Mouse (Mus musculus): Measurements from ENCODE around the gene Akap3.

The Akap3 gene

DNA sequence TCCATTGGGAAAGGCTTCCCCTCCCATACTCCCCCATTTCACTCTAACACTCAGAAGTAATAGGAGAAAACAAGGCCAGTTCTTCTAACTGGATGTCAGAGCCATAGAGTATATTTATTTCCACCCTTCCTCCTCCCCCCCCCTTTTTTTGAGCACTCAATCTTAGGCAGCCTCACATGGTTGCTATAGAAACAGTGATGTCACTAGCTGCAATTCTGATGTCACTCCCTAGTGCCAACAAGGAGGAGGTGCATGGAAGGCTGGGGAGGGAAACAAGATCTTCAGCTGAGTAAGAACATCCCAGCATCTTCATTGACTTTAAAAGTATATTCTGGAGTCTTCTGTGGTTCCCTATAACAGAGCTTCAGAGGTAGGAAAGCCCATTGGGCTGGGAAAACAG, at the start of gene Akap3:
Gene Akap3, plus strand, starts transcription at position 218 of the 400 bp plus-strand sequence.
- no peak for DNase-seq

DNA sequence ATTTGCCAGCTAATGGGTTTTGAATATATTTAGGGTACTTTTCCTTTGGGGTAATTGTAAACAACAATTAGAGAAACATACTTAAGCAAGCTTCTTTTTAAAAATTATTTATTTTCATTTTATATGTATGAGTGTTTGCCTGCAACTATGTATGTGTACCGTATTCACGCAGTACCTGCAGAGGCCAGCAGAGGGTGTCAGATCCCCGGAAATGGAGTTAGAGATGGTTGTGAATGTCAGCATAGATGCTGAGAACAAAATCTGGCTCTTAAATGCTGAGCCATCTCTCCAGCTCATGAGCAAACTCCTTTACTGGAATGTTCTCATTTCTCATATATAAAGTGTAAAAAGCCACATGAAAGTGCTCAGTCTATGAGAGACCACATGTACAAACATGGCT, 46.1 kb upstream of the Akap3 start:
- peak; percentile 6 for DNase-seq

- DNase-seq, result no peak
These were observed 44.8 kb upstream of the Akap3 start for GRCm38 (mm10) chr6:126808134-126808533.

DNA sequence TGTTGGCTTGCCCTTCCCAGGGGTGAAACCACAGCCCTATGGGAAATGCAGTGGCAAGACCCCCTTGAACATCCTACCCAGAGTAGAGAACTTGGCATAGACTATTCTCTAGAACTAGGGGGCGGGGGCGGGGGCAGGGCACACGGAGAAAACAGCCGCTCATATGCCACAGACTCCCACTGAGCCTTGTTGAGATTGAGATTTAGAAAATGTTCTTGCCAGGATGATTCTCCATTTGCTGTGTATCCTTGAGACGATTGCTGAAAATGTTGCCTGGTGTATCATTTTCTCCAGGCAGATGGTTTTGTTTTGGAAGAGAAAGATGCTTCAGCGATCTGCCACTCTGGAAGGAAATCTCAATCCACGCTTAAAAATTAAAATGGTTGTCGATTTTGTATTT, 44.3 kb upstream of the Akap3 start:
- no peak for DNase-seq

DNA sequence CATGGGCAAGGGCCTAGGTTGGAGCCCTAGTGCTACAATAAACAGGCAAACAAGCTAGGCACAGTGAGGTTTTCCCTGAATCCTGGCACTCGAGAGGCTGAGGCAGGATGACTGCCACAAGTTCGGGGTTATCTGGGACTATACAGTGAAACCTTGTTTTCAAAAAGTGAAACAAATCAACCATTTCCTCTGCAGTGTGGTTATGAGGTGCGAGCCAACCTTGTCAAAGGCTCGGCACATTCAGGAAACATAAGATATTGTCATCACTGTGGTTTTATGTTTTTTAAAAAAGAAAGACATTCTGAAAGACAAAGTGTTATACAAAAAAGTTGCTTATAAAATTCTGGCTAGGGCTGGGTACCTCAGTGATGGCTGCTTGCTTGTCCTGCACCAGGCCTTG, 41.4 kb upstream of the Akap3 start:
- DNase-seq, result no peak

- DNase-seq, result no peak
These were observed 37.6 kb upstream of the Akap3 start for GRCm38 (mm10) chr6:126815206-126815750.

GRCm38 (mm10) chr6:126816338-126816737, 36.6 kb upstream of the Akap3 start:
- no peak for DNase-seq

GRCm38 (mm10) chr6:126823087-126823486, 29.8 kb upstream of the Akap3 start:
- no peak for DNase-seq

- DNase-seq, result no peak
These were observed 16.3 kb upstream of the Akap3 start for GRCm38 (mm10) chr6:126836628-126837027.

- peak; percentile 98 for DNase-seq
These were observed 3.9 kb upstream of the Akap3 start, which contains the start of gene Ndufa9 for GRCm38 (mm10) chr6:126848712-126849704. Gene Ndufa9, minus strand, starts transcription at chr6:126849136.

DNA sequence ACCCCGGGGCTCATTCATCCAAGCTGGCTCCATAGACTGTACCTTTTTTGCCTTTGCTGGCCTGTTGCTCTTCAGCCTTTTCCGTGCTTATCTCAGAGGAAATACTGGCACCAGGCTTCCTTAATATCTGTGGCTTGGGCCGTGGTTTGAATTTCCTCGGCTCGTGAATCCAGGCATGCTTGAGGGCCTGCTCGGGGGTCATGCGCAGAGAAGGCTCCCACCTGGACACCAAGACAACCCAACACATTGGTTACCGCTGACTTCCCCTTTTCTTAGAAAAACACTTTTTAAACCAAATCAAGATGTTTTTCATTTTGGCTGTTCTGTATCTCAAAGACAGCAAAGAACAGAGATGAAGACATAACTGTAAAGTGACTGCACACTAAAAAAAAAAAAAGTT, 24.2 kb downstream of the Akap3 start:
- DNase-seq, result no peak

- no peak for DNase-seq
These were observed 54.5 kb downstream of the Akap3 start for GRCm38 (mm10) chr6:126907378-126907777.

- DNase-seq, result no peak
These were observed 55.0 kb downstream of the Akap3 start for GRCm38 (mm10) chr6:126907876-126908275.

DNA sequence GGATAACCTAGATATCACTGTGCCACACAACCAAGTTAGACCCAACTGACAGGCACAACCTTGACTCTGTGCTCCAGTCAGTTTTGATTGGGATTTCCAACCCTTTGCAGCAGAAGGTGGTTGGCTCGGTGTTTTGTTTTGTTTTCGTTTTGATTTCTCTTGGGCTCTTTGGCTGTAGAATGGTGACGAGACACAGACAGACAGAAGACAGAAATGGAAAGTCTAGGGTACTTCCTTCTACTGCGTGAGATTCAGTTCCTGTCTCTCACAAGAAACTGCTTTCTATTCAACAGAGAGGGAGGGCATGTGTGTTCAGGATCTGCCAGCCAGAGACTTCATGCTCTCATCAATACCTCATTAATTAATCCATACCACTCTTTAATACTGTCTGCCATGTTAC, 57.8 kb downstream of the Akap3 start:
- DNase-seq, result no peak

GRCm38 (mm10) chr6:126914928-126915327, 62.0 kb downstream of the Akap3 start:
- no peak for DNase-seq

GRCm38 (mm10) chr6:126921111-126921881, 68.4 kb downstream of the Akap3 start, which contains the start of gene Dyrk4:
Gene Dyrk4, minus strand, starts transcription at chr6:126921839.
- DNase-seq, result no peak

Measured in kidney, adult 18-20 months (tissue).